Mouse (Mus musculus) induced T-regulatory cell, adult 2 months (primary cell): ENCODE data around the gene Dlgap5.

Experiments
- DNase-seq: peaks from one replicate; pipeline ENCODE4 v3.0.0-alpha.2; 2012; ENCODE audit warnings: low read depth

The Dlgap5 gene

GRCm38 (mm10) chr14:47352272-47352671 lies 65.9 kb downstream of the Dlgap5 start:
- DNase-seq = no peak

GRCm38 (mm10) chr14:47350974-47351373 lies 67.2 kb downstream of the Dlgap5 start:
- DNase-seq = no peak

GRCm38 (mm10) chr14:47346715-47347114 lies 71.5 kb downstream of the Dlgap5 start:
- no peak for DNase-seq

- no peak for DNase-seq
Observed at GRCm38 (mm10) chr14:47341811-47342291, 76.4 kb downstream of the Dlgap5 start.

GRCm38 (mm10) chr14:47340231-47340925 lies 77.8 kb downstream of the Dlgap5 start:
- DNase-seq = no peak
